Mouse (Mus musculus): ENCODE results near the gene Tmem121b. TPM values are rescaled to one million over a fixed set of nuclear protein-coding genes. Genes with fewer than 3 reads are reported as not detected.

The Tmem121b gene
- polyA plus RNA-seq, 1 experiment, result not detected

- H3K9ac ChIP-seq (ENCODE audit: low read depth, poor library complexity, severe bottlenecking), result no peak overlapping the region
- H3K36me3 ChIP-seq (ENCODE audit: control insufficient read depth, insufficient read depth, low read length, poor library complexity, severe bottlenecking), result no peaks in the 10 kb centered on the region
- H3K4me1 ChIP-seq (ENCODE audit: control insufficient read depth, insufficient read depth, low read length), result no peaks in the 10 kb centered on the region
- H3K27ac ChIP-seq (ENCODE audit: insufficient read depth, low read length), result no peak overlapping the region
- TF ChIP-seq POLR2A (IDR thresholded peaks at IDR 0.05; ENCODE audit: insufficient read depth, low read length), result no peak
- TF ChIP-seq CTCF (IDR thresholded peaks at IDR 0.05; ENCODE audit: low read depth, low read length), result no peak
- no peak for TF ChIP-seq EP300 (IDR thresholded peaks at IDR 0.05; ENCODE audit: insufficient read depth, low read depth, low read length)
- no peak overlapping the region for H3K4me3 ChIP-seq (ENCODE audit: low read depth, low read length)
- no peaks in the 10 kb centered on the region for H3K27me3 ChIP-seq (ENCODE audit: control insufficient read depth, insufficient read depth, low read length, poor library complexity, severe bottlenecking)
- H3K9me3 ChIP-seq (replicated peaks; ENCODE audit: control insufficient read depth, insufficient read depth, low read length, poor library complexity, severe bottlenecking), result no peaks in the 10 kb centered on the region
Measured at GRCm38 (mm10) chr6:120462251-120462650, 31.4 kb downstream of the Tmem121b start.

GRCm38 (mm10) chr6:120461217-120461616 is 32.4 kb downstream of the Tmem121b start:
- Histone ChIP-seq H3K27me3 (ENCODE audit: control insufficient read depth, insufficient read depth, low read length, poor library complexity, severe bottlenecking) (no peaks in the 10 kb centered on the region), H3K4me1 (ENCODE audit: control insufficient read depth, insufficient read depth, low read length) (no peaks in the 10 kb centered on the region), H3K9me3 (replicated peaks; ENCODE audit: control insufficient read depth, insufficient read depth, low read length, poor library complexity, severe bottlenecking) (no peaks in the 10 kb centered on the region), H3K4me3 (ENCODE audit: low read depth, low read length) (peak overlapping the region; percentile 34), H3K27ac (ENCODE audit: insufficient read depth, low read length) (no peak overlapping the region), H3K9ac (ENCODE audit: low read depth, poor library complexity, severe bottlenecking) (peak overlapping the region; percentile 14; the same call in 1 of the 2 replicates), H3K36me3 (ENCODE audit: control insufficient read depth, insufficient read depth, low read length, poor library complexity, severe bottlenecking) (no peaks in the 10 kb centered on the region)
- TF ChIP-seq CTCF (IDR thresholded peaks at IDR 0.05; ENCODE audit: low read depth, low read length), result no peak
- TF ChIP-seq EP300 (IDR thresholded peaks at IDR 0.05; ENCODE audit: insufficient read depth, low read depth, low read length), result no peak
- TF ChIP-seq POLR2A (IDR thresholded peaks at IDR 0.05; ENCODE audit: insufficient read depth, low read length), result no peak

GRCm38 (mm10) chr6:120457751-120458150 is 35.9 kb downstream of the Tmem121b start:
- H3K9ac ChIP-seq (ENCODE audit: low read depth, poor library complexity, severe bottlenecking), result no peak overlapping the region
- no peak for TF ChIP-seq EP300 (IDR thresholded peaks at IDR 0.05; ENCODE audit: insufficient read depth, low read depth, low read length)
- TF ChIP-seq POLR2A (IDR thresholded peaks at IDR 0.05; ENCODE audit: insufficient read depth, low read length), result no peak
- no peak for TF ChIP-seq CTCF (IDR thresholded peaks at IDR 0.05; ENCODE audit: low read depth, low read length)

GRCm38 (mm10) chr6:120457074-120457473 is 36.5 kb downstream of the Tmem121b start:
- H3K9me3 ChIP-seq (replicated peaks; ENCODE audit: control insufficient read depth, insufficient read depth, low read length, poor library complexity, severe bottlenecking), result no peaks in the 10 kb centered on the region
- H3K27ac ChIP-seq (ENCODE audit: insufficient read depth, low read length), result no peak overlapping the region
- TF ChIP-seq CTCF (IDR thresholded peaks at IDR 0.05; ENCODE audit: low read depth, low read length) (peak; percentile 31), POLR2A (IDR thresholded peaks at IDR 0.05; ENCODE audit: insufficient read depth, low read length) (no peak), EP300 (IDR thresholded peaks at IDR 0.05; ENCODE audit: insufficient read depth, low read depth, low read length) (no peak)
- no peaks in the 10 kb centered on the region for H3K36me3 ChIP-seq (ENCODE audit: control insufficient read depth, insufficient read depth, low read length, poor library complexity, severe bottlenecking)
- no peaks in the 10 kb centered on the region for H3K4me1 ChIP-seq (ENCODE audit: control insufficient read depth, insufficient read depth, low read length)
- H3K4me3 ChIP-seq (ENCODE audit: low read depth, low read length), result no peak overlapping the region
- no peak overlapping the region for H3K9ac ChIP-seq (ENCODE audit: low read depth, poor library complexity, severe bottlenecking)
- H3K27me3 ChIP-seq (ENCODE audit: control insufficient read depth, insufficient read depth, low read length, poor library complexity, severe bottlenecking), result no peaks in the 10 kb centered on the region

More at GRCm38 (mm10) chr6:120457751-120458150, 35.9 kb downstream of the Tmem121b start:
- no peaks in the 10 kb centered on the region for H3K9me3 ChIP-seq (replicated peaks; ENCODE audit: control insufficient read depth, insufficient read depth, low read length, poor library complexity, severe bottlenecking)
- H3K36me3 ChIP-seq (ENCODE audit: control insufficient read depth, insufficient read depth, low read length, poor library complexity, severe bottlenecking), result no peaks in the 10 kb centered on the region
- no peaks in the 10 kb centered on the region for H3K4me1 ChIP-seq (ENCODE audit: control insufficient read depth, insufficient read depth, low read length)
- no peak overlapping the region for H3K4me3 ChIP-seq (ENCODE audit: low read depth, low read length)
- no peak overlapping the region for H3K27ac ChIP-seq (ENCODE audit: insufficient read depth, low read length)
- H3K27me3 ChIP-seq (ENCODE audit: control insufficient read depth, insufficient read depth, low read length, poor library complexity, severe bottlenecking), result no peaks in the 10 kb centered on the region

- Histone ChIP-seq H3K27me3 (ENCODE audit: control insufficient read depth, insufficient read depth, low read length, poor library complexity, severe bottlenecking) (no peaks in the 10 kb centered on the region), H3K4me1 (ENCODE audit: control insufficient read depth, insufficient read depth, low read length) (no peaks in the 10 kb centered on the region), H3K4me3 (ENCODE audit: low read depth, low read length) (no peak overlapping the region), H3K9ac (ENCODE audit: low read depth, poor library complexity, severe bottlenecking) (no peak overlapping the region), H3K9me3 (replicated peaks; ENCODE audit: control insufficient read depth, insufficient read depth, low read length, poor library complexity, severe bottlenecking) (no peaks in the 10 kb centered on the region), H3K27ac (ENCODE audit: insufficient read depth, low read length) (no peak overlapping the region), H3K36me3 (ENCODE audit: control insufficient read depth, insufficient read depth, low read length, poor library complexity, severe bottlenecking) (no peaks in the 10 kb centered on the region)
- no peak for TF ChIP-seq EP300 (IDR thresholded peaks at IDR 0.05; ENCODE audit: insufficient read depth, low read depth, low read length)
- TF ChIP-seq POLR2A (IDR thresholded peaks at IDR 0.05; ENCODE audit: insufficient read depth, low read length), result no peak
- TF ChIP-seq CTCF (IDR thresholded peaks at IDR 0.05; ENCODE audit: low read depth, low read length), result no peak
Measured at GRCm38 (mm10) chr6:120454627-120455077, 39.0 kb downstream of the Tmem121b start.

- H3K36me3 ChIP-seq (ENCODE audit: control insufficient read depth, insufficient read depth, low read length, poor library complexity, severe bottlenecking), result no peaks in the 10 kb centered on the region
- TF ChIP-seq POLR2A (IDR thresholded peaks at IDR 0.05; ENCODE audit: insufficient read depth, low read length) (no peak), EP300 (IDR thresholded peaks at IDR 0.05; ENCODE audit: insufficient read depth, low read depth, low read length) (no peak)
- H3K9ac ChIP-seq (ENCODE audit: low read depth, poor library complexity, severe bottlenecking), result no peak overlapping the region
- H3K9me3 ChIP-seq (replicated peaks; ENCODE audit: control insufficient read depth, insufficient read depth, low read length, poor library complexity, severe bottlenecking), result no peaks in the 10 kb centered on the region
- no peak overlapping the region for H3K4me3 ChIP-seq (ENCODE audit: low read depth, low read length)
- H3K4me1 ChIP-seq (ENCODE audit: control insufficient read depth, insufficient read depth, low read length), result no peaks in the 10 kb centered on the region
- H3K27me3 ChIP-seq (ENCODE audit: control insufficient read depth, insufficient read depth, low read length, poor library complexity, severe bottlenecking), result no peaks in the 10 kb centered on the region
- H3K27ac ChIP-seq (ENCODE audit: insufficient read depth, low read length), result no peak overlapping the region
Measured at GRCm38 (mm10) chr6:120453556-120453955, 40.1 kb downstream of the Tmem121b start.

All from ES-Bruce4 (cell line).